Mouse (Mus musculus) G1E (cell line): ENCODE measurements at regions not wholly inside any gene's neighbourhood (a gene's known extent, or its start where the extent isn't known, plus 50 kb on each side); places are given as distances from the start of the nearest gene placed in this dataset.

Experiments used
- CTCF ChIP-seq: IDR thresholded peaks from 2 replicates; pipeline ENCODE4 v1.5.1; 2012; ENCODE audit warnings: low read depth, low read length, inconsistent platforms, mixed read lengths
- GATA1 ChIP-seq: IDR thresholded peaks from 2 replicates; pipeline ENCODE4 v1.6.1; 2012; ENCODE audit warnings: borderline replicate concordance, low read length, inconsistent platforms, mixed read lengths
- POLR2AphosphoS5 ChIP-seq: IDR thresholded peaks from 2 replicates; pipeline ENCODE4 v1.6.1; 2012; ENCODE audit warnings: low read depth, low read length, inconsistent platforms; ENCODE audit not compliant: insufficient replicate concordance
- TAL1 ChIP-seq: conservative IDR thresholded peaks from 2 replicates; pipeline ENCODE4 v1.6.1; 2012; ENCODE audit warnings: low read depth, low read length, inconsistent platforms, mixed read lengths

- no peak for TF ChIP-seq CTCF
- no peak for TF ChIP-seq POLR2AphosphoS5
- TF ChIP-seq GATA1 = no peak
- TF ChIP-seq TAL1 = no peak
Observed at GRCm38 (mm10) chr7:136267716-136268489, 551.7 kb upstream of the Mki67 start.
